Mouse (Mus musculus): ENCODE results near the gene Olfr48.

The Olfr48 gene

GRCm38 (mm10) chr2:89848105-89848504, at the start of gene Olfr48:
TSS of gene Olfr48 (minus strand) at chr2:89848205.
- DNase-seq (ENCODE audit: low spot score in 2 of 2), result no peak

DNA sequence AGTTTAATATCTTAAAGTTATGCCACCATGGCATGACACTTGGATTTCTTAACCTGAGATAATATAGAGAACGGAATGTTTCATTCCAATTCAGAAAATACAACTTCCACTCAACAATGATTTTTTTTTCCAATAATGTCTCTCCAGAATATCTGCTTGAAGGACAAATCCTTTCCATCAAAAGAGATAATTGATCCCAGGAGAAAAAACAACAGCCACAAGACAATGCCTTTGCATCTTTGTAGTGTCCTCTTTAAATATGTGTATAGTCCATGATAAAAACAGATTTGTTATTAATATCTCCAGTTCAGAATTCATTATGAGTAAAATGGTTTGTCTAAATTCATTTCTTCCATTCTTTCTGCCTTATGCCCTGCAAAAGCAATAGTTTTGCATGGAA, 30.1 kb upstream of the Olfr48 start, which contains the start of gene Olfr1257:
Gene Olfr1257 (plus strand): TSS at position 301 of the 400 bp plus-strand sequence.
- no peak for DNase-seq (ENCODE audit: low spot score in 2 of 2)

- DNase-seq (ENCODE audit: low spot score in 2 of 2), result no peak
These were observed 1.2 kb upstream of the Olfr48 start for GRCm38 (mm10) chr2:89849230-89849629.

DNA sequence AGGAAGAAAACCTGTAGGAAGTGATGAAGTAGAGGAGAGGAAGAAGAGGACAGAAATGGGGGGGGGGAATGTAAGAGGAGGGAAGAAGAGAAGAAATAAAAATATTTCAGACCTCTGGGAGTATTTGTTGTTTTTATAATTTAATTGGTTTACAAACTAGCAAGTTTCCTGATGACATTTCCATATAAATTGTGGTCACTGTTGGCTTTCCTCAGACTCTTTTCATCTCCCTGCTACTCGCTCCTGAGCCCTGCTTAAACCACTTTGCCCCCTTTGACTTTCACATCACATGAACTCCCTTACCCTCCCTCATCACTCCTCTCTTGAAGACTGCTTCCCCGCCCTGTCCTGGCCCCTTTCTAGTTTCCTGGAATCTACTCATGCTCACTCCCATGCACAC, 6.5 kb downstream of the Olfr48 start, which contains the start of gene Olfr1256:
Gene Olfr1256 (minus strand): TSS at position 101 of the 400 bp plus-strand sequence.
- no peak for DNase-seq (ENCODE audit: low spot score in 2 of 2)

GRCm38 (mm10) chr2:89820216-89820615, 27.8 kb downstream of the Olfr48 start:
- DNase-seq (ENCODE audit: low spot score in 2 of 2), result no peak

- no peak for DNase-seq (ENCODE audit: low spot score in 2 of 2)
These were observed 36.3 kb downstream of the Olfr48 start, which contains the start of gene Olfr1255 for GRCm38 (mm10) chr2:89811751-89812150. TSS of gene Olfr1255 (plus strand) at chr2:89812051.

DNA sequence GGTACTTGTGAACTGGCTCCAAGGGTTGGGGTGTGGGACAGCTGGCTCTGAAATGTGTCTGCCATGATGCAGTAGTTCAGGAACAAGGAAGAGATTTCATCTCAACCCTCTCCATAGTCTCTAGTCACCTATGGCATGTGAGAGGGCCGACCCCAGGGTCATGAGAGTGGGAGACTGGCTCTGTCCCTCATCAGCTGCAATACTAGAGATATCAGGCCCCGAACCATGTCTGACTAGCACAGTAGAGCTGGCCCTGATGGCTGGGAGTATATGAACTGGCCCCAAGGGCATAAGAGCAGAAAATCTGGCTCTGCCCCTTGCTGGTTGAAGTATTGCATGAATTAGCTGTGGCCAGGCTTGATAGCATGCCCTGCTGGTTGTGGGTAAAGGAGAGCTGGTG, 37.3 kb downstream of the Olfr48 start:
- DNase-seq (ENCODE audit: low spot score in 2 of 2), result no peak

GRCm38 (mm10) chr2:89799583-89799982, 48.4 kb downstream of the Olfr48 start:
- DNase-seq (ENCODE audit: low spot score in 2 of 2), result no peak

- DNase-seq (ENCODE audit: low spot score in 2 of 2), result no peak
These were observed 54.5 kb downstream of the Olfr48 start, which contains the start of gene Olfr1254 for GRCm38 (mm10) chr2:89793519-89793918. TSS of gene Olfr1254 (minus strand) at chr2:89793619.
